Mouse (Mus musculus) lung, embryonic 14.5 days (tissue): Measurements from ENCODE around the gene Abtb2. TPM values are rescaled to one million over a fixed set of nuclear protein-coding genes. Genes with fewer than 3 reads are reported as not detected.
"Not testable (repeated sequence)": the region's sequence is repeated elsewhere in the genome, so short reads cannot be mapped to it uniquely, and the experiment has no call there.

Experiments
- ATAC-seq: fragments of 200-750 bp; cut with Nextera tagmentation; 2 replicates; pipeline ENCODE4 v1.8.0; 2017; ENCODE audit warnings: mild to moderate bottlenecking, moderate TSS enrichment, moderate library complexity; ENCODE audit not compliant: insufficient read depth
- DNase-seq: peaks from one replicate; pipeline ENCODE4 v3.0.0-alpha.2; 2015
- H3K27ac ChIP-seq: fragments of 300-500 bp; sonication (generic); 2 replicates; pipeline ENCODE4 v1.5.1; 2014; ENCODE audit warnings: low read depth, mild to moderate bottlenecking, moderate library complexity
- H3K27me3 ChIP-seq: fragments of 300-500 bp; sonication (generic); 2 replicates; pipeline ENCODE4 v1.6.1; 2014; ENCODE audit warnings: low read length, control low read depth; ENCODE audit not compliant: insufficient read depth
- H3K36me3 ChIP-seq: fragments of 300-500 bp; sonication (generic); 2 replicates; pipeline ENCODE4 v1.6.1; 2014; ENCODE audit warnings: control low read depth; ENCODE audit not compliant: insufficient read depth
- H3K4me1 ChIP-seq: fragments of 300-500 bp; sonication (generic); 2 replicates; pipeline ENCODE4 v1.6.1; 2014; ENCODE audit warnings: antibody characterized with exemption, control low read depth; ENCODE audit not compliant: insufficient read depth
- H3K4me2 ChIP-seq: fragments of 300-500 bp; sonication (generic); 2 replicates; pipeline ENCODE4 v1.6.1; 2014; ENCODE audit warnings: mild to moderate bottlenecking
- H3K4me3 ChIP-seq: fragments of 300-500 bp; sonication (generic); 2 replicates; pipeline ENCODE4 v1.5.1; 2014; ENCODE audit warnings: low read depth, low read length
- H3K9ac ChIP-seq: fragments of 300-500 bp; sonication (generic); 2 replicates; pipeline ENCODE4 v1.6.1; 2014
- H3K9me3 ChIP-seq: fragments of 300-500 bp; sonication (generic); 2 replicates; pipeline ENCODE4 v1.6.1; 2016; ENCODE audit warnings: low read depth, low read length, control low read depth
- CTCF ChIP-seq: IDR thresholded peaks from 2 replicates; pipeline ENCODE4 v1.5.1; 2016; ENCODE audit warnings: antibody characterized with exemption, low read depth
- WGBS: fragments of 180-500 bp; shearing (Covaris S2); extraction: QIAGEN DNeasy Blood & Tissue Kit; methylation state at CpG from one replicate; pipeline ENCODE4 v1.1.7; 2014; 5-methylcytosine and 5-hydroxymethylcytosine counted together
- polyA plus RNA-seq: library from polyadenylated mRNA; unstranded; fragments of >200 nt; fragmentation: Nextera tagmentation; extraction: Ambion mirVana; gene quantifications from 2 replicates; pipeline ENCODE4 v1.2.1, GENCODE M21; 2014

Gene Abtb2
- polyA plus RNA-seq = 6.5 and 8.0 TPM in 2 replicates

DNA sequence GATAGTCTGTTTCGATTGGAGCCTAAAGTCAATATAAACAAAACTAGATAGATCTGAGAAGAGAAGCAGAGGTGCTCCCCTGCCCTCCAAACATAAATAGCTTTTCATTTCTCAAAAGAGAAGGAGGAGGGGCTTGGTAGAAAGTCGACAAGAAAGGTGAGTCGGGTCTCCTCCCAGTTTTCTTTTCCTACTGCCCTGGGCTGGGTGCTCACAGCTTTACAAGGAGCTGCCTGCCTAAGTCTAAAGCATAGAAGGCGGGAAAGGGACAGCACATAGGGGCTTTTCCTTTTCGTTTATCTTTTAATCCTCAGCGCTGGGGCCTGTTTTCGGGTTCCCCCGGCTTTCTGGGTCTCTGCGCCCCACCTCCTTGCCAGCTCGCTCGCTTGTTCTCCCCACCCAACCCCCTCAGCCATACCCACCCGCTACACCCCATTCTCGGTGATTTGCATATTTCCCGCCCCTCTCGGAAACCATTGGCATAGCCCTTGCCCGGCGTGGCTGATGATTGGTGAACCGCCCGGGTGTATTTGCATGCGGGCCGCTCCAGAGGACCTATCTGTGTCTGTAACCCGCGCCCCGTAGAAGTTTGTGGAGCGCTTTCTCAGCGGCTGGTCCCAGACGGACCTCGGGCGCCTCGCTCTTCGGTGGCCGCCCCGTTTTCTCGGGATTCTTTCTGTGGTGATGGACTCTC, at the start of gene Abtb2:
Gene Abtb2 (plus strand): TSS at position 579 of the 691 bp plus-strand sequence.
- no peaks in the 10 kb centered on the region for H3K27me3 ChIP-seq
- peak; percentile 97 for ATAC-seq
- peak; percentile 25; the same call in 1 of the 2 replicates for TF ChIP-seq CTCF
- H3K9ac ChIP-seq = peak within 1 kb of the TSS; percentile 60
- H3K4me3 ChIP-seq = peak within 1 kb of the TSS; percentile 50
- peak within 1 kb of the TSS; percentile 97 for H3K4me2 ChIP-seq
- H3K9me3 ChIP-seq = no peaks in the 10 kb centered on the region
- WGBS = under 1% methylated on average over 34 of the region's 34 CpGs
- peaks cover 18% of the 10 kb centered on the region for H3K4me1 ChIP-seq
- peak; percentile 97 for DNase-seq
- H3K36me3 ChIP-seq = no peaks in the 10 kb centered on the region
- peak within 1 kb of the TSS; percentile 86 for H3K27ac ChIP-seq

DNA sequence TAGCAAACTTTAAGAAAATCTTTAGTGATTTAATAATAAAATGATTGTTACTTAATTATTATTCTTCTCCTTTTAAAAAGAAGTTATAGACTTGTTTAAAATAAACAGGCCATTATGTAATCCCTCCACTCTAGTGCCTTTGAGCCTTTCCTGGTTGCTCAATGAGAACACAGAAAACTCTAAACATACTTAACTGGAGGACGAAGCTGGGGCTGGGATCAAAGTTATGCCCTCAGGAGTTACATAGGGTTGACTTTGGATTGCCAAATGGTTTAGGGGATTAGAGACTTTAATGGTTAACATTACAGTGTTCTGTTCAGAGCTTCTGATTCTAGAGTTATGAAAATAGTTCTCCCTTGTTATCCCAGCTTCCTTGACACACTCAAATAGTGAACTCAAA, 49.6 kb upstream of the Abtb2 start:
- no peak overlapping the region for H3K9ac ChIP-seq
- H3K9me3 ChIP-seq = no peaks in the 10 kb centered on the region
- no peaks in the 10 kb centered on the region for H3K27me3 ChIP-seq
- no peak for ATAC-seq
- H3K36me3 ChIP-seq = no peaks in the 10 kb centered on the region
- H3K4me2 ChIP-seq = no peak overlapping the region
- no peak overlapping the region for H3K27ac ChIP-seq
- DNase-seq = no peak
- no peaks in the 10 kb centered on the region for H3K4me1 ChIP-seq
- WGBS = 51% methylated on average over 1 of the region's 1 CpGs
- TF ChIP-seq CTCF = no peak
- no peak overlapping the region for H3K4me3 ChIP-seq

DNA sequence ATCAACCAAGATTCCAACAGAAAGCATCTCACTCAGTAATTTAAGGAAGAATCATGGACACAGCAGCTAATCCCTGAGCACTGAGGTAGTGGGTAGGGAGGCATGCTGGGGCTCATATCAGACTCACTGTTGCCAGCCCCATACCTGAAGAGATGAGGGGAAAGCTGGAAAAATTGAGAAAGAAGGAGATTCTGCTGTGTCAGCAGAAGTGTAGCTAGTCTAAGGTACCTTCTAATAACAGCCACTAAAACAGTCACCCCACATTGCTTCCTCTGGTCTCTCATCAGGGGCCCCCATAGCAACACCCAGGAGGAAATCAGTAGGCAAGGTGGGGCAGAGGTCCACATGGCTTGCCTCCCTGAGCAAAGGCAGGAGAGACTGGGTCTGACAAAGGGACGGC, 40.5 kb upstream of the Abtb2 start:
- Histone ChIP-seq H3K36me3 (no peaks in the 10 kb centered on the region), H3K4me2 (no peak overlapping the region), H3K27ac (no peak overlapping the region), H3K4me3 (no peak overlapping the region), H3K9ac (no peak overlapping the region), H3K4me1 (no peaks in the 10 kb centered on the region), H3K27me3 (no peaks in the 10 kb centered on the region), H3K9me3 (no peaks in the 10 kb centered on the region)
- 86% methylated on average over 1 of the region's 1 CpGs for WGBS
- TF ChIP-seq CTCF = no peak
- DNase-seq = no peak
- ATAC-seq = no peak

DNA sequence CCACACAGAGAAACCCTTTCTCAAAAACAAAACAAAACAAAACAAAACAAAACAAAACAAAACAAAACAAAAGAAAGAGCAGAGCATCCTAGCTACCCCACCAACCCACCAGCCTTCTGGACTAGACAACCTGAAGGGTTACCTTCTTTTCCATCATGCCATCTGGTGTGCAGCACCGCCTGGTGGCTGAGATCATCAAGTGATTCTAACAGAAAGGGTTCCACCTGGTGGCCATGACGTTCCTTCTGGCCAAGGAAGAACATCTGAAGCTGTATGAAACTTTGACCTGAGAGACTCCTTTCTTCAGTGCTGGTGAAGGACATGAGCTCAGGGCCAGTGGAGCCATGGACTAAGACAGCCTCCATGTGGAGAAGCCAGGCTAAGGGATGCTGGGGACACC, 19.0 kb upstream of the Abtb2 start:
- H3K9me3 ChIP-seq = no peaks in the 10 kb centered on the region
- TF ChIP-seq CTCF = peak; percentile 97
- H3K27ac ChIP-seq = no peak overlapping the region
- no peaks in the 10 kb centered on the region for H3K4me1 ChIP-seq
- no peak for ATAC-seq
- WGBS = 10% methylated on average over 2 of the region's 2 CpGs
- peak; percentile 83 for DNase-seq
- no peak overlapping the region for H3K4me3 ChIP-seq
- H3K9ac ChIP-seq = no peak overlapping the region
- H3K4me2 ChIP-seq = no peak overlapping the region
- H3K27me3 ChIP-seq = no peaks in the 10 kb centered on the region
- H3K36me3 ChIP-seq = no peaks in the 10 kb centered on the region

DNA sequence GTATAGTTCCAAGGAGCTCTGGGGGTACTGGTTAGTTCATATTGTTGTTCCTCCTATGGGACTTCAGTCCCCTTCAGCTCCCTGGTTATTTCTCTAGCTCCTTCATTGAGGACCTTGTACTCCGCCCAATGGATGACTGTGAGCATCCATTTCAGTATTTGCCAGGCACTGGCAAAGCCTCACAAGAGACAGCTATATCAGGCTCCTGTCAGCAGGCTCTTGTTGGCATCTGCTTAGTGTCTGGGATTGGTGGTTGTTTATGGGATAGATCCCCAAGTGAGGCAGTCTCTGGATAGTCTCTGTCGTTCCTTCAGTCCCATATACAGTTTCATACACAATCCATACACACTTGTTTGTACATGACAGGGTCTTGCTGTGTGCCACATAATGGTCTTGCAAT, 15.8 kb upstream of the Abtb2 start:
- not testable (repeated sequence) for ATAC-seq, H3K4me2 ChIP-seq, H3K36me3 ChIP-seq, DNase-seq, H3K9me3 ChIP-seq, H3K27ac ChIP-seq, H3K4me3 ChIP-seq, H3K4me1 ChIP-seq, H3K9ac ChIP-seq, H3K27me3 ChIP-seq
- WGBS = 73% methylated on average over 2 of the region's 2 CpGs

DNA sequence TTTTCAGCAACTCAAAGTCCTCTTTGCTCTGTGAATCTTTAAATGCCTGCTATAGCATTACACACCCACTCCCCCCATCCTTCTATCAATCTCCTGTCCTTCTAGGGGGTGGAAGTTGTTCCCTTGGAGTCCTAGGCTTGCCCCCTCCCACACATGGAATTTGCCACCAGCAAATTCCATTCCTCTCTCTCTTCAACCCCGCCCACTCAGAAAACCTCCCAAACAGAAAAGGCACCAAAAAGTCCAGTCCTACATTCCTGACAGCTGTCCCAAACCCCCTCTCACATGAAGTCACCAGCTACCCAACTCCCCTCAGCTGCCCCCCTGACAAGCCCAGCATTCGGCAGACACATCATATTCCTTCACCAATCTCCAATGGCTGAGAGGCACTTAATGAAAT, 12.1 kb upstream of the Abtb2 start:
- Histone ChIP-seq H3K27ac (no peak overlapping the region), H3K4me1 (no peaks in the 10 kb centered on the region), H3K9ac (no peak overlapping the region), H3K4me3 (no peak overlapping the region), H3K9me3 (no peaks in the 10 kb centered on the region), H3K27me3 (no peaks in the 10 kb centered on the region), H3K4me2 (no peak overlapping the region), H3K36me3 (no peaks in the 10 kb centered on the region)
- DNase-seq = no peak
- WGBS = 48% methylated on average over 2 of the region's 2 CpGs
- no peak for TF ChIP-seq CTCF
- ATAC-seq = no peak

DNA sequence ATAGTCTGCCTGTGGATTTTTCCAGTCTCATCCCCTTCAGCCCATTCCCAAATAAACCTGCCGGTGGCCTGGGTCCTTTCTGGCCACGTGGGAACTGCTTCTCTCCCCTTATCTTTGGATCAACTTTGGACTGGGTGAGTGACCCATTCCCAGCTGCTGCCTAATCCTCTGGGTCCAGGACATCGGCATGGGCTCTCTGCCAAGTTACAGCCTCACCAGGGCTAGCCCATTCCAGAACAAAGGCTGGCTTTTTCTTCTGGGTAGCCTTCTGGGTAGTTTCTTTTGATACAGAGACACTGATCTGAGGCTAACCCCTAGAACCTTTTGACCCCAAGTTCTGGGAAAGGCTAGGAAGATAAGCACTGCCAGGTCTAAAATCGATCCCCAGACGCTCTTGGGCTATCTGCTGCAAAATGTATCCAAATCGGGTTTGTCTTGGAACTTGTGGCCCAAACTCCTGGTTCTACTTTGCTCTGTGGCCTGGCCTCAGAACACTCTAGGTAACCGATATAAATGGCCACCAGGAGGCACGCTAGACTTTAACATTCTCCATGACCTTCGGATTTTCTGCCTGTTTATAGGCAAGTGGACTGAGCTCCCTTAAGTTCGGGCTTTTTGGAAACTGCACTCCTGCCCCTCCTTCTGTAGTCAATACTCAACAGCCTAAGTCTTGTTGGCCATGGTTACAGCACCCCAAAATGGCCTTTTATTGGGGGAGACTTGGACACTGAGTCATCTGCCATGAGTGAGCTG, 9.8 kb upstream of the Abtb2 start:
- no peaks in the 10 kb centered on the region for H3K27me3 ChIP-seq
- ATAC-seq = no peak
- no peak overlapping the region for H3K27ac ChIP-seq
- H3K4me1 ChIP-seq = no peaks in the 10 kb centered on the region
- WGBS = 51% methylated on average over 10 of the region's 10 CpGs
- peak; percentile 42 for DNase-seq
- H3K36me3 ChIP-seq = no peaks in the 10 kb centered on the region
- no peak overlapping the region for H3K4me2 ChIP-seq
- peak; percentile 48 for TF ChIP-seq CTCF
- no peak overlapping the region for H3K4me3 ChIP-seq
- no peaks in the 10 kb centered on the region for H3K9me3 ChIP-seq
- no peak overlapping the region for H3K9ac ChIP-seq
